8 mouse cellular contexts compared by ENCODE assay signal in genomic region chr13:19623228-19623905, GRCm38 (mm10). TPM values are rescaled to one million over a fixed set of nuclear protein-coding genes. Genes with fewer than 3 reads are reported as not detected.
DNase-seq lines count a peak whose midpoint lies in the region; ATAC-seq and TF ChIP-seq lines count a peak whose summit lies in the region.

No protein-coding gene starts in this region.

- peak overlapping the region; percentile 20 for H3K4me3 ChIP-seq in kidney, adult 2 months (ENCODE audit: insufficient read depth, low read depth, low read length)
- peak overlapping the region; percentile 48 to 73 for H3K4me3 ChIP-seq in ES-E14 (ENCODE audit: insufficient read depth in 1 of 2, low read depth in 1 of 2, low read length in 2 of 2, poor library complexity in 1 of 2, severe bottlenecking in 1 of 2)
- peak overlapping the region; percentile 52 for H3K4me3 ChIP-seq in hindbrain, embryonic 13.5 days
- peak overlapping the region; percentile 48 for H3K4me3 ChIP-seq in midbrain, embryonic 11.5 days (ENCODE audit: low read depth, low read length)

- H3K4me2 ChIP-seq in hindbrain, embryonic 13.5 days: peak overlapping the region; percentile 90
- peak overlapping the region; percentile 82 for H3K4me2 ChIP-seq in midbrain, embryonic 11.5 days

- TF ChIP-seq POLR2A in kidney, adult 2 months (IDR thresholded peaks at IDR 0.05; ENCODE audit: low read depth, low read length): no peak

- DNase-seq in kidney, adult 2 months: no peak
- no peak for DNase-seq in kidney, adult 11 months
- DNase-seq in ES-E14 (ENCODE audit: low read depth, low spot score): no peak
- DNase-seq in embryo, embryonic 11 days: peak; percentile 45
- peak; percentile 95 for DNase-seq in midbrain, embryonic 11.5 days (ENCODE audit: low spot score, missing footprints)
- no peak for DNase-seq in thymus, adult 18-20 months

- no peaks in the 10 kb centered on the region for H3K9me3 ChIP-seq in ES-E14 (ENCODE audit: control insufficient read depth, insufficient read depth, low read depth, low read length)
- H3K9me3 ChIP-seq in hindbrain, embryonic 13.5 days: no peaks in the 10 kb centered on the region
- no peaks in the 10 kb centered on the region for H3K9me3 ChIP-seq in midbrain, embryonic 11.5 days (ENCODE audit: control insufficient read depth, low read length)

- H3K36me3 ChIP-seq in kidney, adult 2 months (ENCODE audit: control insufficient read depth, insufficient read depth, low read length): no peaks in the 10 kb centered on the region
- H3K36me3 ChIP-seq in ES-E14 (ENCODE audit: control insufficient read depth, insufficient read depth, low read length, poor library complexity, severe bottlenecking): no peaks in the 10 kb centered on the region
- H3K36me3 ChIP-seq in hindbrain, embryonic 13.5 days: no peaks in the 10 kb centered on the region
- no peaks in the 10 kb centered on the region for H3K36me3 ChIP-seq in midbrain, embryonic 11.5 days (ENCODE audit: control insufficient read depth, insufficient read depth, low read length)

- peak overlapping the region; percentile 70 for H3K9ac ChIP-seq in ES-E14 (ENCODE audit: insufficient read depth, low read depth, low read length, poor library complexity, severe bottlenecking)
- peak overlapping the region; percentile 71 for H3K9ac ChIP-seq in hindbrain, embryonic 13.5 days
- H3K9ac ChIP-seq in midbrain, embryonic 11.5 days (ENCODE audit: low read length): peak overlapping the region; percentile 60

- H3K4me1 ChIP-seq in kidney, adult 2 months (ENCODE audit: control insufficient read depth, insufficient read depth, low read length): no peaks in the 10 kb centered on the region
- H3K4me1 ChIP-seq in ES-E14 (ENCODE audit: control insufficient read depth in 2 of 2, insufficient read depth in 2 of 2, low read length in 2 of 2, poor library complexity in 1 of 2): peaks cover 4 to 5% of the 10 kb centered on the region in 2 experiments; a peak in 2 of 4 replicates
- peaks cover 13% of the 10 kb centered on the region for H3K4me1 ChIP-seq in hindbrain, embryonic 13.5 days (replicated peaks)
- peaks cover 16% of the 10 kb centered on the region for H3K4me1 ChIP-seq in midbrain, embryonic 11.5 days (ENCODE audit: control insufficient read depth, insufficient read depth, low read length)

- H3K27me3 ChIP-seq in kidney, adult 2 months (replicated peaks; ENCODE audit: control insufficient read depth, insufficient read depth, low read length): no peaks in the 10 kb centered on the region
- H3K27me3 ChIP-seq in hindbrain, embryonic 13.5 days: peaks cover 27% of the 10 kb centered on the region
- H3K27me3 ChIP-seq in midbrain, embryonic 11.5 days (ENCODE audit: control insufficient read depth, insufficient read depth, low read length): peaks cover 5% of the 10 kb centered on the region; the same call in 1 of the 2 replicates

- in situ Hi-C loops in ES-E14 (cut with MboI; ENCODE audit: low sequenced_read_pairs in 2 of 2, unreplicated experiment in 2 of 2): no loop called here

- ATAC-seq in hindbrain, embryonic 13.5 days (ENCODE audit: low FRiP score): peak; percentile 56
- peak; percentile 45 for ATAC-seq in midbrain, embryonic 11.5 days (ENCODE audit: low FRiP score)
- no peak for ATAC-seq in erythroid progenitor cell, adult 5-6 weeks (replicated peaks; ENCODE audit: low FRiP score, poor library complexity, severe bottlenecking)

- WGBS in kidney, adult 2 months: 28% methylated on average over 30 of the region's 30 CpGs
- WGBS in hindbrain, embryonic 13.5 days: 18% methylated on average over 30 of the region's 30 CpGs
- WGBS in midbrain, embryonic 11.5 days: 21% methylated on average over 30 of the region's 30 CpGs

- TF ChIP-seq CTCF in kidney, adult 2 months (conservative IDR thresholded peaks at IDR 0.05; ENCODE audit: insufficient read depth, insufficient read length, low read depth, low read length): no peak

- no peak overlapping the region for H3K27ac ChIP-seq in kidney, adult 2 months (ENCODE audit: insufficient read depth, low read depth, low read length)
- no peak overlapping the region for H3K27ac ChIP-seq in ES-E14 (ENCODE audit: insufficient read depth, low read depth, low read length, poor library complexity, severe bottlenecking)
- 0 out of 2 replicates have a peak overlapping the region, but pooled peaks have one; percentile 12 for H3K27ac ChIP-seq in hindbrain, embryonic 13.5 days
- no peak overlapping the region for H3K27ac ChIP-seq in midbrain, embryonic 11.5 days (ENCODE audit: low read depth, low read length)

TF ChIP-seq in ES-E14, 5 proteins besides CTCF, POLR2A, EP300 and RAD21:
- TF ChIP-seq HCFC1 (IDR thresholded peaks at IDR 0.05; ENCODE audit: borderline replicate concordance, insufficient read depth, low read length) (no peak), ZC3H11A (IDR thresholded peaks at IDR 0.05; ENCODE audit: borderline replicate concordance, low read depth, low read length) (no peak), CHD2 (IDR thresholded peaks at IDR 0.05; ENCODE audit: low read depth, low read length) (no peak), MAFK (IDR thresholded peaks at IDR 0.05; ENCODE audit: insufficient read depth, low read depth, low read length) (no peak), ZNF384 (IDR thresholded peaks at IDR 0.05; ENCODE audit: low read depth, low read length) (no peak)

RNA-seq across cellular contexts. Expression of gene Sfrp4, which starts 0.5 kb away (rescaled TPM):
- polyA plus RNA-seq in kidney, adult 2 months (2012; rRNA removed): 2.5 and 6.5 TPM in 2 replicates
- total RNA-seq in ES-E14 (2012; rRNA removed): 6.4 and 11.0 TPM in 2 replicates
- 2.0 and 2.2 TPM in 2 replicates for polyA plus RNA-seq in hindbrain, embryonic 13.5 days (2015; fragmentation: Nextera tagmentation; extraction: Ambion mirVana)
- polyA plus RNA-seq in midbrain, embryonic 11.5 days (2014; fragmentation: Nextera tagmentation; extraction: Ambion mirVana): 2.8 and 3.6 TPM in 2 replicates
- 2.9 and 5.0 TPM in 2 replicates for total RNA-seq in erythroid progenitor cell, adult 5-6 weeks (2015; ENCODE audit: low replicate concordance)
- total RNA-seq in erythroid progenitor cell, adult 5-6 weeks (2017; ENCODE audit: low replicate concordance): 2.3 and 2.5 TPM in 2 replicates

RNA-seq across cellular contexts. Expression of gene Epdr1, which starts 3.6 kb away (rescaled TPM):
- polyA plus RNA-seq in kidney, adult 2 months (2012; rRNA removed): 12.1 and 16.1 TPM in 2 replicates
- 9.9 and 15.6 TPM in 2 replicates for total RNA-seq in ES-E14 (2012; rRNA removed)
- 17.0 and 18.5 TPM in 2 replicates for polyA plus RNA-seq in hindbrain, embryonic 13.5 days (2015; fragmentation: Nextera tagmentation; extraction: Ambion mirVana)
- 22.9 and 24.5 TPM in 2 replicates for polyA plus RNA-seq in midbrain, embryonic 11.5 days (2014; fragmentation: Nextera tagmentation; extraction: Ambion mirVana)
- 10.8 and 17.6 TPM in 2 replicates for total RNA-seq in erythroid progenitor cell, adult 5-6 weeks (2015; ENCODE audit: low replicate concordance)
- 8.0 and 16.9 TPM in 2 replicates for total RNA-seq in erythroid progenitor cell, adult 5-6 weeks (2017; ENCODE audit: low replicate concordance)

Comparison
In these comparisons a context has a peak if more than half of its experiments do, and no peak if none do; other contexts are left out.
1. DNase-seq: peak in embryo, embryonic 11 days (single experiment) and midbrain, embryonic 11.5 days (single experiment); none in kidney, adult 2 months (single experiment), kidney, adult 11 months (single experiment), ES-E14 (single experiment) and thymus, adult 18-20 months (0 of 2).
2. Peak in every context shown above with its lines, with median percentiles within 50 percentile points of each other: H3K4me3 ChIP-seq and H3K9ac ChIP-seq.